Mouse (Mus musculus): ENCODE measurements around the gene 5730480H06Rik. TPM values are rescaled to one million over a fixed set of nuclear protein-coding genes. Genes with fewer than 3 reads are reported as not detected.

Gene 5730480H06Rik
- total RNA-seq, 2 experiments from 2014 or later, result 10.1 to 32.2 TPM

DNA sequence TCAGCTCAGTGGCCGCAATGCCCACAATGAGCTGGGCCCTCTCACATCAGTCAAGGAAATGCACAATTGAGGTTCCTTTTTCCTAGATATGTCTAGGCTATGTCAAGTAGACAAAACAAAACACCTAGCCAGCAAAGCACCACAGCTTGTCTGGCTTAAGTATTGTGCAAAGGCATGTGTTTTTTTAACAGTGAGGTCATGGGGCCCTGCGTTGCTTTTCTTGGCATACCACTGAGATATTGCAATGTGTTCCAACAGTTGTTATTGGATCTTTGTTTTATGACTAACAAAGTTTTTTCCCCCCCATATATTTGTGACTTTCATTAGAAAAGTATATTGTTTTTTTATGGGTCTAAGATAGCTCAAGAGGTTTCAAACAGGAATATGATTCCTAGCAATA lies 92.0 kb downstream of the 5730480H06Rik start:
- no peak for ATAC-seq (replicated peaks; ENCODE audit: poor library complexity)

- no peak for ATAC-seq (replicated peaks; ENCODE audit: poor library complexity)
Observed at GRCm38 (mm10) chr5:48421957-48422356, 94.2 kb downstream of the 5730480H06Rik start.

- peak; percentile 65 for ATAC-seq (replicated peaks; ENCODE audit: poor library complexity)
Observed at GRCm38 (mm10) chr5:48430459-48430858, 102.7 kb downstream of the 5730480H06Rik start.

DNA sequence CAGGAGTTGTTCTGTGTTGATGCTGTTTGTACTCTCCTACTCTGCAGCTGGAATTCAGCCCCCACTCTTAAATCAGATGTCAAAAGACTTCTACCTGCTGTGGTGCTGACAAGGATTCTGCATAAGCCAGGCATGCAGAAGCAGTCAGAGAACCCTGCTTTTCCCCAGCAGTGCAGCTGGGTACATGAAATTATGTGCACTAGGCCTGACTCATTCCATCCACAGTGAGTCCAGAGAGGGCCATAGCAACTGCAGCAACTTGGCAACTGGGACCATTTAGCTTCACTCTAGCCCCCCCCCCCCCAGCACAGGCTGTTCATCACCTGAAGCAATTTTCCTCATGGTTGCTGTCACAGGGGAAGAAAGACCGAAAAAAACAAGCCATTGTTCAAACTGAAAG lies 121.1 kb downstream of the 5730480H06Rik start:
- no peak for ATAC-seq (replicated peaks; ENCODE audit: poor library complexity)

DNA sequence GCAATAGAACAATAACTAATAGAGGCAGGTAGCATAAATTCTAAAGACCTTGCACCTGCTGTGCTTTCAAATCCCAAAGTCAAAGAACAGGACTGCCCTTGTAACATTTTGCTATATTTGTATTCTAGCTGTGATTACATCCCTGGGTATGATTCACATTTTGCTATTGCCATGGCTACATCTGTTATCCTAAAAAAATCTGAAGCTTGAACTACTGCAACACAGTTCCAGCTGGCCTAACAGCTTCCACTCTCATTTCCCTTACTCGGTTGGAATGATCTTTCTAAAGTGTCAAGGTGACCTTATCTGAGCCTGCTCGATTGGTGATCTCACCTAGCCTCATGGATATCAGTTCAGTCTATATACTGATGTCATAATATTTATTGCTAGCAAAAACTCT lies 132.5 kb downstream of the 5730480H06Rik start:
- no peak for ATAC-seq (replicated peaks; ENCODE audit: poor library complexity)
